Mouse (Mus musculus): ENCODE measurements at regions not wholly inside any gene's neighbourhood (a gene's known extent, or its start where the extent isn't known, plus 50 kb on each side); places are given as distances from the start of the nearest gene placed in this dataset.

GRCm38 (mm10) chr5:97218712-97219111, 107.3 kb upstream of the Paqr3 start:
- H3K27me3 ChIP-seq = no peaks in the 10 kb centered on the region
- H3K36me3 ChIP-seq = no peaks in the 10 kb centered on the region
- no peak overlapping the region for H3K9ac ChIP-seq
- no peak overlapping the region for H3K4me2 ChIP-seq
- peaks cover 14% of the 10 kb centered on the region for H3K4me1 ChIP-seq (replicated peaks)
- no peak for ATAC-seq (ENCODE audit: low read depth)
- no peaks in the 10 kb centered on the region for H3K9me3 ChIP-seq
- H3K27ac ChIP-seq (replicated peaks) = no peak overlapping the region
- 21% methylated on average over 1 of the region's 1 CpGs for WGBS
- H3K4me3 ChIP-seq = no peak overlapping the region

GRCm38 (mm10) chr5:97205606-97206005, 94.2 kb upstream of the Paqr3 start:
- H3K4me2 ChIP-seq = no peak overlapping the region
- H3K4me1 ChIP-seq (replicated peaks) = peaks cover 8% of the 10 kb centered on the region
- WGBS = 72% methylated on average over 4 of the region's 4 CpGs
- H3K36me3 ChIP-seq = no peaks in the 10 kb centered on the region
- H3K4me3 ChIP-seq = no peak overlapping the region
- peaks cover 16% of the 10 kb centered on the region for H3K27me3 ChIP-seq
- no peak overlapping the region for H3K9ac ChIP-seq
- ATAC-seq (ENCODE audit: low read depth) = no peak
- no peaks in the 10 kb centered on the region for H3K9me3 ChIP-seq
- no peak overlapping the region for H3K27ac ChIP-seq (replicated peaks)

- WGBS = 83% methylated on average over 2 of the region's 2 CpGs
- H3K4me2 ChIP-seq = no peak overlapping the region
- H3K9ac ChIP-seq = no peak overlapping the region
- no peak for ATAC-seq (ENCODE audit: low read depth)
- H3K4me3 ChIP-seq = no peak overlapping the region
- no peak overlapping the region for H3K27ac ChIP-seq (replicated peaks)
- H3K36me3 ChIP-seq = no peaks in the 10 kb centered on the region
- H3K9me3 ChIP-seq = no peaks in the 10 kb centered on the region
- peaks cover 16% of the 10 kb centered on the region for H3K27me3 ChIP-seq
- H3K4me1 ChIP-seq (replicated peaks) = peaks cover 11% of the 10 kb centered on the region
Observed at GRCm38 (mm10) chr5:97204337-97204736, 92.9 kb upstream of the Paqr3 start.

- Histone ChIP-seq H3K4me1 (replicated peaks) (peaks cover 11% of the 10 kb centered on the region), H3K4me2 (no peak overlapping the region), H3K27ac (replicated peaks) (no peak overlapping the region), H3K27me3 (peaks cover 17% of the 10 kb centered on the region), H3K4me3 (no peak overlapping the region), H3K9me3 (no peaks in the 10 kb centered on the region), H3K36me3 (no peaks in the 10 kb centered on the region), H3K9ac (no peak overlapping the region)
- 94% methylated on average over 1 of the region's 1 CpGs for WGBS
- ATAC-seq (ENCODE audit: low read depth) = no peak
Observed at GRCm38 (mm10) chr5:97203646-97204045, 92.2 kb upstream of the Paqr3 start.

GRCm38 (mm10) chr5:97202557-97202956, 91.2 kb upstream of the Paqr3 start:
- 33% methylated on average over 3 of the region's 3 CpGs for WGBS
- H3K9me3 ChIP-seq = no peaks in the 10 kb centered on the region
- no peak overlapping the region for H3K27ac ChIP-seq (replicated peaks)
- H3K9ac ChIP-seq = no peak overlapping the region
- peaks cover 23% of the 10 kb centered on the region for H3K27me3 ChIP-seq
- ATAC-seq (ENCODE audit: low read depth) = no peak
- no peaks in the 10 kb centered on the region for H3K36me3 ChIP-seq
- H3K4me1 ChIP-seq (replicated peaks) = peaks cover 11% of the 10 kb centered on the region
- H3K4me2 ChIP-seq = no peak overlapping the region
- H3K4me3 ChIP-seq = no peak overlapping the region

- H3K27me3 ChIP-seq = peaks cover 17% of the 10 kb centered on the region; the same call in 1 of the 2 replicates
- H3K27ac ChIP-seq (replicated peaks) = no peak overlapping the region
- H3K4me2 ChIP-seq = no peak overlapping the region
- H3K4me1 ChIP-seq (replicated peaks) = peaks cover 11% of the 10 kb centered on the region
- no peaks in the 10 kb centered on the region for H3K36me3 ChIP-seq
- no peak overlapping the region for H3K9ac ChIP-seq
- no peak overlapping the region for H3K4me3 ChIP-seq
- WGBS = 12% methylated on average over 4 of the region's 4 CpGs
- 0 out of 2 replicates have a peak, but pooled peaks have one; percentile 11 for ATAC-seq (ENCODE audit: low read depth)
- no peaks in the 10 kb centered on the region for H3K9me3 ChIP-seq
Observed at GRCm38 (mm10) chr5:97200655-97201054, 89.3 kb upstream of the Paqr3 start.

GRCm38 (mm10) chr5:97195281-97195660, 83.9 kb upstream of the Paqr3 start:
- Histone ChIP-seq H3K4me2 (peak overlapping the region; percentile 29), H3K9me3 (no peaks in the 10 kb centered on the region), H3K4me3 (no peak overlapping the region), H3K36me3 (no peaks in the 10 kb centered on the region), H3K27me3 (0 out of 2 replicates have a peak, but pooled peaks cover 7% of the 10 kb centered on the region), H3K9ac (no peak overlapping the region), H3K27ac (replicated peaks) (peak overlapping the region; percentile 59; the same call in 1 of the 2 replicates), H3K4me1 (replicated peaks) (peaks cover 31% of the 10 kb centered on the region)
- 24% methylated on average over 10 of the region's 10 CpGs for WGBS
- peak; percentile 70 for ATAC-seq (ENCODE audit: low read depth)

GRCm38 (mm10) chr5:97194656-97195280, 83.4 kb upstream of the Paqr3 start:
- WGBS = 26% methylated on average over 11 of the region's 11 CpGs
- Histone ChIP-seq H3K27me3 (0 out of 2 replicates have a peak, but pooled peaks cover 7% of the 10 kb centered on the region), H3K9me3 (no peaks in the 10 kb centered on the region), H3K4me3 (no peak overlapping the region), H3K4me2 (peak overlapping the region; percentile 29), H3K27ac (replicated peaks) (peak overlapping the region; percentile 59; the same call in 1 of the 2 replicates), H3K36me3 (no peaks in the 10 kb centered on the region), H3K9ac (no peak overlapping the region), H3K4me1 (replicated peaks) (peaks cover 32% of the 10 kb centered on the region)
- peak; percentile 48 for ATAC-seq (ENCODE audit: low read depth)

- no peak overlapping the region for H3K4me2 ChIP-seq
- 59% methylated on average over 13 of the region's 13 CpGs for WGBS
- ATAC-seq (ENCODE audit: low read depth) = no peak
- no peaks in the 10 kb centered on the region for H3K9me3 ChIP-seq
- H3K4me1 ChIP-seq (replicated peaks) = peaks cover 32% of the 10 kb centered on the region
- no peak overlapping the region for H3K9ac ChIP-seq
- no peak overlapping the region for H3K27ac ChIP-seq (replicated peaks)
- 0 out of 2 replicates have a peak, but pooled peaks cover 3% of the 10 kb centered on the region for H3K27me3 ChIP-seq
- no peaks in the 10 kb centered on the region for H3K36me3 ChIP-seq
- H3K4me3 ChIP-seq = no peak overlapping the region
Observed at GRCm38 (mm10) chr5:97192656-97193055, 81.3 kb upstream of the Paqr3 start.

- Histone ChIP-seq H3K27me3 (peaks cover 6% of the 10 kb centered on the region; the same call in 1 of the 2 replicates), H3K27ac (replicated peaks) (no peak overlapping the region), H3K4me2 (no peak overlapping the region), H3K36me3 (no peaks in the 10 kb centered on the region), H3K9me3 (no peaks in the 10 kb centered on the region), H3K9ac (no peak overlapping the region), H3K4me1 (replicated peaks) (peaks cover 32% of the 10 kb centered on the region), H3K4me3 (no peak overlapping the region)
- 22% methylated on average over 3 of the region's 3 CpGs for WGBS
- no peak for ATAC-seq (ENCODE audit: low read depth)
Observed at GRCm38 (mm10) chr5:97190695-97191094, 79.3 kb upstream of the Paqr3 start.

GRCm38 (mm10) chr5:97184512-97184911, 73.1 kb upstream of the Paqr3 start:
- H3K4me2 ChIP-seq = no peak overlapping the region
- no peak overlapping the region for H3K27ac ChIP-seq (replicated peaks)
- no peak overlapping the region for H3K9ac ChIP-seq
- H3K4me1 ChIP-seq (replicated peaks) = no peaks in the 10 kb centered on the region; the same call in 1 of the 2 replicates
- no peaks in the 10 kb centered on the region for H3K36me3 ChIP-seq
- no peaks in the 10 kb centered on the region for H3K9me3 ChIP-seq
- ATAC-seq (ENCODE audit: low read depth) = no peak
- H3K27me3 ChIP-seq = peaks cover 5% of the 10 kb centered on the region; the same call in 1 of the 2 replicates
- H3K4me3 ChIP-seq = no peak overlapping the region
- 75% methylated on average over 9 of the region's 9 CpGs for WGBS

GRCm38 (mm10) chr5:97181249-97181648, 69.9 kb upstream of the Paqr3 start:
- 26% methylated on average over 1 of the region's 1 CpGs for WGBS
- no peak overlapping the region for H3K4me3 ChIP-seq
- no peaks in the 10 kb centered on the region for H3K9me3 ChIP-seq
- H3K27ac ChIP-seq (replicated peaks) = no peak overlapping the region
- no peak overlapping the region for H3K9ac ChIP-seq
- H3K27me3 ChIP-seq = peaks cover under 1% of the 10 kb centered on the region; the same call in 1 of the 2 replicates
- ATAC-seq (ENCODE audit: low read depth) = no peak
- H3K4me2 ChIP-seq = no peak overlapping the region
- no peaks in the 10 kb centered on the region for H3K36me3 ChIP-seq
- H3K4me1 ChIP-seq (replicated peaks) = no peaks in the 10 kb centered on the region; the same call in 1 of the 2 replicates

- 86% methylated on average over 8 of the region's 8 CpGs for WGBS
- ATAC-seq (ENCODE audit: low read depth) = no peak
Observed at GRCm38 (mm10) chr5:97174446-97174845, 63.0 kb upstream of the Paqr3 start.

More at GRCm38 (mm10) chr5:97174446-97174845, 63.0 kb upstream of the Paqr3 start:
- Histone ChIP-seq H3K4me3 (no peak overlapping the region), H3K9me3 (no peaks in the 10 kb centered on the region), H3K27ac (replicated peaks) (no peak overlapping the region), H3K4me1 (replicated peaks) (no peaks in the 10 kb centered on the region), H3K9ac (no peak overlapping the region), H3K36me3 (no peaks in the 10 kb centered on the region), H3K4me2 (no peak overlapping the region), H3K27me3 (no peaks in the 10 kb centered on the region)

Measured in neural tube, embryonic 13.5 days (tissue).